ENCODE assay signal across 14 mouse cellular contexts in the genomic region with DNA sequence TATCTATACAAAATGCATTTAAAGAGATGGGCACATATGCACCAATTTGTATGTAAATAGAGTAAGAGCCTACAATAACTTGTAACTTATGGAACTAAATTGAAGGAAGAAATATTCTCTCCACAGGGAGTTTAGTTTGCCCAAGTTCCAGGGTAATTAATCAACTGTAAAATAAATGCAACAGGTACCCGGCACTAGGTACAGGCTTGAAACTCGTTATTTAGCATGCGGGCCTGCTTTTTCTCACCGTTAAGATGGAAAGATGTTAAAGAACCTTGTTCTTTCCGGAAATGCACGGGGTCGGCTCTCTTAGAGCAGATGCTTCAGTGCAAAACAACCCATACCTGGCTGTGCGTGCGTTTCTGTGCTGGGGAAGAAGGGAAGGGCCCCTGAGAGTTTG. TPM values are rescaled to one million over a fixed set of nuclear protein-coding genes. Genes with fewer than 3 reads are reported as not detected.
DNase-seq lines count a peak whose midpoint lies in the region; ATAC-seq and TF ChIP-seq lines count a peak whose summit lies in the region.
"Had no signal": no experiment of that assay in that cellular context is flagged by ENCODE, and none has a peak within 500 bp of the region (broad histone marks: within the 10 kb centered on the region; RNA-seq: fewer than 3 reads in every experiment).

No protein-coding gene starts in this region.

- no peaks in the 10 kb centered on the region for H3K27me3 ChIP-seq in forebrain, embryonic 14.5 days (replicated peaks; ENCODE audit: control insufficient read depth, insufficient read depth, low read length)
- peaks cover 78% of the 10 kb centered on the region for H3K27me3 ChIP-seq in limb, embryonic 11.5 days (ENCODE audit: control insufficient read depth, insufficient read depth, low read length)
- H3K27me3 ChIP-seq in heart, adult 2 months (ENCODE audit: control insufficient read depth, insufficient read depth, low read length) = peaks cover 29% of the 10 kb centered on the region
- peaks cover 86% of the 10 kb centered on the region for H3K27me3 ChIP-seq in heart, embryonic 11.5 days (ENCODE audit: control insufficient read depth, insufficient read depth, low read length)
- H3K27me3 ChIP-seq in heart, embryonic 12.5 days (replicated peaks) = peaks cover 84% of the 10 kb centered on the region

- peaks cover 38% of the 10 kb centered on the region for H3K4me1 ChIP-seq in forebrain, embryonic 14.5 days (ENCODE audit: control insufficient read depth, insufficient read depth, low read length)
- H3K4me1 ChIP-seq in limb, embryonic 11.5 days (ENCODE audit: control insufficient read depth, insufficient read depth, low read length) = peaks cover 4% of the 10 kb centered on the region; the same call in 1 of the 2 replicates
- peaks cover 1% of the 10 kb centered on the region for H3K4me1 ChIP-seq in heart, adult 2 months (ENCODE audit: control insufficient read depth, insufficient read depth, low read length)
- peaks cover 6% of the 10 kb centered on the region for H3K4me1 ChIP-seq in heart, embryonic 11.5 days (ENCODE audit: control insufficient read depth, insufficient read depth, low read length)
- peaks cover 8% of the 10 kb centered on the region; the same call in 1 of the 2 replicates for H3K4me1 ChIP-seq in heart, embryonic 12.5 days (replicated peaks)

- no peak for TF ChIP-seq CTCF in left cerebral cortex, adult 2 months (IDR thresholded peaks at IDR 0.05)
- TF ChIP-seq CTCF in heart, adult 2 months (IDR thresholded peaks at IDR 0.05) = no peak

- WGBS in forebrain, embryonic 14.5 days = 2% methylated on average over 9 of the region's 9 CpGs
- 2% methylated on average over 9 of the region's 9 CpGs for WGBS in limb, embryonic 11.5 days
- WGBS in heart, adult 2 months = 6% methylated on average over 9 of the region's 9 CpGs
- WGBS in heart, embryonic 11.5 days (ENCODE audit: insufficient replicate concordance) = 3% methylated on average over 9 of the region's 9 CpGs
- WGBS in heart, embryonic 12.5 days = 4% methylated on average over 9 of the region's 9 CpGs

- H3K79me2 ChIP-seq in heart, adult 2 months (replicated peaks; ENCODE audit: control insufficient read depth, insufficient read depth, low read length) = no peaks in the 10 kb centered on the region

- peak overlapping the region; percentile 87 for H3K4me2 ChIP-seq in forebrain, embryonic 14.5 days (ENCODE audit: low read length)
- H3K4me2 ChIP-seq in limb, embryonic 11.5 days (ENCODE audit: low read depth, severe bottlenecking) = no peak overlapping the region
- H3K4me2 ChIP-seq in heart, embryonic 11.5 days = no peak overlapping the region
- no peak overlapping the region for H3K4me2 ChIP-seq in heart, embryonic 12.5 days
- H3K4me2 ChIP-seq: limb, embryonic 15.5 days had no signal

- peaks cover 30% of the 10 kb centered on the region for H3K36me3 ChIP-seq in forebrain, embryonic 14.5 days (ENCODE audit: control insufficient read depth, insufficient read depth, low read length)
- no peaks in the 10 kb centered on the region for H3K36me3 ChIP-seq in limb, embryonic 11.5 days (ENCODE audit: control insufficient read depth, insufficient read depth, low read length)
- no peaks in the 10 kb centered on the region for H3K36me3 ChIP-seq in heart, adult 2 months (ENCODE audit: control insufficient read depth, insufficient read depth, low read length)
- no peaks in the 10 kb centered on the region for H3K36me3 ChIP-seq in heart, embryonic 11.5 days (ENCODE audit: control insufficient read depth, insufficient read depth, low read length)
- H3K36me3 ChIP-seq in heart, embryonic 12.5 days = no peaks in the 10 kb centered on the region
- H3K36me3 ChIP-seq: limb, embryonic 15.5 days had no signal

- intact Hi-C loops in left cerebral cortex, adult 2 months (cut with DNase I) = no loop called here
- intact Hi-C loops in left cerebral cortex, postnatal 4 days (cut with DNase I) = loop anchor here (10.0 kb wide), 2 partner anchors 342 to 1818 kb away; no protein-coding TSS in a partner anchor
- intact Hi-C loops in heart, adult 2 months (cut with DNase I) = no loop called here

- no peak for TF ChIP-seq EP300 in heart, adult 2 months (IDR thresholded peaks at IDR 0.05; ENCODE audit: insufficient read depth, low read depth, low read length)

- DNase-seq in left cerebral cortex, adult 2 months (ENCODE audit: extremely low spot score in 1 of 2, low spot score in 2 of 2) = no peak
- no peak for DNase-seq in left cerebral cortex, postnatal 4 days
- DNase-seq in forebrain, embryonic 14.5 days (ENCODE audit: low spot score) = peak; percentile 46
- peak; percentile 42 for DNase-seq in limb, embryonic 11.5 days (ENCODE audit: low spot score)
- no peak for DNase-seq in heart, adult 2 months
- DNase-seq: adrenal gland, postnatal 14 days; cerebellum, adult 11 months; gastrocnemius, postnatal 25 days; heart, postnatal 10 days had no signal

- peak overlapping the region; percentile 58; the same call in 1 of the 2 replicates for H3K27ac ChIP-seq in left cerebral cortex, adult 2 months
- H3K27ac ChIP-seq in forebrain, embryonic 14.5 days (ENCODE audit: low read depth, low read length) = peak overlapping the region; percentile 93
- no peak overlapping the region for H3K27ac ChIP-seq in limb, embryonic 11.5 days (replicated peaks; ENCODE audit: low read depth, low read length)
- no peak overlapping the region for H3K27ac ChIP-seq in heart, adult 2 months
- no peak overlapping the region for H3K27ac ChIP-seq in heart, embryonic 11.5 days (ENCODE audit: low read depth, low read length)
- H3K27ac ChIP-seq in heart, embryonic 12.5 days (ENCODE audit: poor library complexity, severe bottlenecking) = no peak overlapping the region
- H3K27ac ChIP-seq: limb, embryonic 15.5 days had no signal

- TF ChIP-seq POLR2A in heart, adult 2 months (IDR thresholded peaks at IDR 0.05; ENCODE audit: insufficient read depth, low read depth, low read length) = no peak

- no peaks in the 10 kb centered on the region for H3K9me3 ChIP-seq in forebrain, embryonic 14.5 days (replicated peaks; ENCODE audit: control insufficient read depth, low read length)
- H3K9me3 ChIP-seq in limb, embryonic 11.5 days (ENCODE audit: control insufficient read depth, low read length) = no peaks in the 10 kb centered on the region
- H3K9me3 ChIP-seq in heart, embryonic 11.5 days (replicated peaks; ENCODE audit: control insufficient read depth, low read length) = no peaks in the 10 kb centered on the region
- no peaks in the 10 kb centered on the region for H3K9me3 ChIP-seq in heart, embryonic 12.5 days (replicated peaks)
- H3K9me3 ChIP-seq: limb, embryonic 15.5 days had no signal

- H3K4me3 ChIP-seq in left cerebral cortex, adult 2 months = peak overlapping the region; percentile 21
- H3K4me3 ChIP-seq in forebrain, embryonic 14.5 days (ENCODE audit: low read depth, low read length) = peak overlapping the region; percentile 34
- no peak overlapping the region for H3K4me3 ChIP-seq in limb, embryonic 11.5 days (ENCODE audit: low read depth, low read length)
- H3K4me3 ChIP-seq in heart, adult 2 months = no peak overlapping the region
- H3K4me3 ChIP-seq in heart, embryonic 11.5 days (ENCODE audit: low read depth, low read length) = no peak overlapping the region
- no peak overlapping the region for H3K4me3 ChIP-seq in heart, embryonic 12.5 days
- H3K4me3 ChIP-seq: erythroblast, embryonic 14.5 days; limb, embryonic 15.5 days had no signal

- no peak for ATAC-seq in forebrain, embryonic 14.5 days
- ATAC-seq in limb, embryonic 11.5 days (ENCODE audit: insufficient number of reproducible peaks, low FRiP score, low TSS enrichment, low read depth) = no peak
- no peak for ATAC-seq in heart, embryonic 11.5 days (replicated peaks; ENCODE audit: insufficient number of reproducible peaks, low FRiP score, low TSS enrichment)
- no peak for ATAC-seq in heart, embryonic 12.5 days (ENCODE audit: insufficient number of reproducible peaks, low FRiP score)

- H3K9ac ChIP-seq in forebrain, embryonic 14.5 days (ENCODE audit: low read length) = peak overlapping the region; percentile 81
- H3K9ac ChIP-seq in limb, embryonic 11.5 days (ENCODE audit: low read length) = no peak overlapping the region
- H3K9ac ChIP-seq in heart, adult 2 months (ENCODE audit: low read depth, low read length) = no peak overlapping the region
- H3K9ac ChIP-seq in heart, embryonic 11.5 days (ENCODE audit: low read depth, low read length) = no peak overlapping the region
- no peak overlapping the region for H3K9ac ChIP-seq in heart, embryonic 12.5 days
- H3K9ac ChIP-seq: limb, embryonic 15.5 days had no signal

RNA-seq across cellular contexts. Expression of gene Pou3f3, which starts 7.4 kb away (rescaled TPM):
- total RNA-seq in left cerebral cortex, adult 2 months (2021) = 10 to 100 TPM; 61.6 to 66.4 TPM
- 100 to 1,000 TPM; 102 to 123 TPM for total RNA-seq in left cerebral cortex, postnatal 4 days (2021)
- 28.9 and 35.3 TPM in 2 replicates for polyA plus RNA-seq in forebrain, embryonic 14.5 days (2014; fragmentation: Nextera tagmentation; extraction: Ambion mirVana)
- polyA plus RNA-seq in limb, embryonic 11.5 days (2014; fragmentation: Nextera tagmentation; extraction: Ambion mirVana) = 0.04 and 0.19 TPM in 2 replicates
- total RNA-seq in heart, adult 2 months (2021) = not detected
- not detected in 2 replicates for polyA plus RNA-seq in heart, adult 2 months (2012; rRNA removed)
- polyA plus RNA-seq in heart, embryonic 11.5 days (2014; fragmentation: Nextera tagmentation; extraction: Ambion mirVana) = 0.10 and 0.19 TPM in 2 replicates
- 0.06 TPM in 2 replicates for polyA plus RNA-seq in heart, embryonic 12.5 days (2016; fragmentation: Nextera tagmentation; extraction: Ambion mirVana)
- total RNA-seq: gastrocnemius, postnatal 25 days; heart, postnatal 10 days had no signal
- polyA plus RNA-seq: erythroblast, embryonic 14.5 days; large intestine, adult 2 months had no signal

Comparison
In these comparisons a context has a peak if more than half of its experiments do, and no peak if none do; other contexts are left out.
1. DNase-seq: peak in forebrain, embryonic 14.5 days (single experiment) and limb, embryonic 11.5 days (single experiment); none in left cerebral cortex, adult 2 months (0 of 2), left cerebral cortex, postnatal 4 days (single experiment) and heart, adult 2 months (0 of 2).
2. H3K27ac ChIP-seq: peak in left cerebral cortex, adult 2 months (single experiment) and forebrain, embryonic 14.5 days (single experiment); none in limb, embryonic 11.5 days (single experiment), heart, adult 2 months (single experiment), heart, embryonic 11.5 days (single experiment) and heart, embryonic 12.5 days (single experiment).
3. H3K4me3 ChIP-seq: peak in left cerebral cortex, adult 2 months (single experiment) and forebrain, embryonic 14.5 days (single experiment); none in limb, embryonic 11.5 days (single experiment), heart, adult 2 months (single experiment), heart, embryonic 11.5 days (single experiment) and heart, embryonic 12.5 days (single experiment).
4. RNA of gene Pou3f3, which starts 7.4 kb away (polyA plus RNA-seq): 28.9 to 35.3 TPM in forebrain, embryonic 14.5 days; 0.04 to 0.19 TPM in limb, embryonic 11.5 days, 0.10 to 0.19 TPM in heart, embryonic 11.5 days, 0.06 TPM in heart, embryonic 12.5 days and not detected in heart, adult 2 months; every median in the first group is over 10 times any median in the second.